Mouse (Mus musculus): ENCODE measurements at regions not wholly inside any gene's neighbourhood (a gene's known extent, or its start where the extent isn't known, plus 50 kb on each side); places are given as distances from the start of the nearest gene placed in this dataset.

DNA sequence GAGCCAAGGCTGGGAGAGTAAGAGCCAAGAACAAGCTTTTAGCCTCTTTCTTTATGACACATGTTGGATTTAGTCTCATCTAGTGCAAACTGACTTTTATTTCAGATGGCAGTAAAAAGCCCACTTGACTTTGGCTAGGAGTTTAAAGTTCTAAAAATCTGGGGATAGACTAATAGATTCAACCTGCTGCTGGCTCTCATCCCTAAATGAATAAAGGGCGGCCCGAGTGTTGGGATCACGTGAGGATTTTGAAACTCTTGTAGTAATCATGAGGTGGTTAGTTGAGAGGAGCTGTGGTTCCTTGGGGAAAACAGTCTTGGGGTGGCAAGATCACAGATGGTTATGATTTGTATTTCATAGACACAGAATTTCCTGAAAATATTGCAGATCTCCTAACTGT is 975.9 kb downstream of the Robo2 start:
- DNase-seq (ENCODE audit: low spot score) = no peak

DNA sequence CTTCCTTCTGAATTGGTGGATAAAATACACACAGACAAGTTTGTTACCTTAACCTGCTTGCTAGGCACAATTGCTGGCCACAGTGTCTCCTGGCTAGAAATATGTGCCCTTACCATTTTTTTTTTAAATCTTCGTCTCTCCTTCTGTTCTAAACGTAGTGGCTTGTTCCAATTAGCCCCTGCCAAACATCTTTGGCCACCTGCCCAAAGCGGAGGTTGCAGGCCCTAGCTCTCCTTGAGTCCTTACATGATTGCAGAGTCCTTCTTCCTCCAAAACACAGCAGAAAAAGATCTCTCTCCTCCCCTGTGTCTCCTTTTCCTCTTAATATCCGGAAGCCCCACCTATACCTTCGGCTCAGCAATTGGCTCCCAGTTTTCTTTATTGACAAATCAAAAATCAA is 986.8 kb downstream of the Robo2 start:
- DNase-seq (ENCODE audit: low spot score) = no peak

GRCm38 (mm10) chr16:73424311-73424710 is 987.3 kb downstream of the Robo2 start:
- DNase-seq (ENCODE audit: low spot score) = no peak

- DNase-seq (ENCODE audit: low spot score) = no peak
These were observed 1007.1 kb downstream of the Robo2 start for GRCm38 (mm10) chr16:73404509-73404908.

DNA sequence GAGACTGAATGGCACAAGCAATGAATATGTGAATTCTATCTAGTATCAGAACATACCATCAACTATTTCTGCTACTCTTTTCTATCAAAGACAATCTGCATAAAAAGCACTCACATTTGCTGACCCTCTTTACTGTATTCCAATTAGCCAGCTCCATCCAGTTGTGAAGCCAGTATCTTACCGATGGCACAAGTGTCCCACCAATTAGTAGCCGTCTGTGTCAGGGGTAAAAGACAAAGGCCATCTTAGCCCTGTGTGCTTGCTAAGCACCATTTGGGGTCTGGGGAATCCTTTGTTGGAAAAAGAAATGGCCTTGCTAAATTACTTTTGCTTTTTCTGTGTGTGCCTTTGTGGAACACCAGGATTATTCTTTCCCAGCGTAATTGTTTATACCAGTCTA is 1007.5 kb downstream of the Robo2 start:
- DNase-seq (ENCODE audit: low spot score) = no peak

DNA sequence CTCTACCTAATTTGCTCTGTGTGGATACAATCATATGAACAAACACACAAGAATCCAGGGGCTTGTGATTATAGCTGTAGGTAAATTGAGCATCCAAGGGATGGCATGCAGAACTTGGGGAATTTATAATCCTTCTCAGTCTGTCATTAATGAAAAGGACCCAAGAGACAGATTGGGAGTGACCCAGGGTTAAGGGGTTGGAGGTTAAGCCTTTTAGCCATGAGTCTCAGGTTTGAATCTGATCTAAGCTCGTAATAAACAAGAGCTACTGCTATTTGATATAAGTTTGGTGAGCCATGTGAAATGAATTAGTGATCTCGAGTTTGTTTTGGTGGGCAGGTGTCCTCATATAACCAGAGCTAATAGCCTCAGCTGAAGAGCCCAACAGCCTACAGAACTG is 1032.6 kb downstream of the Robo2 start:
- DNase-seq (ENCODE audit: low spot score) = no peak

DNA sequence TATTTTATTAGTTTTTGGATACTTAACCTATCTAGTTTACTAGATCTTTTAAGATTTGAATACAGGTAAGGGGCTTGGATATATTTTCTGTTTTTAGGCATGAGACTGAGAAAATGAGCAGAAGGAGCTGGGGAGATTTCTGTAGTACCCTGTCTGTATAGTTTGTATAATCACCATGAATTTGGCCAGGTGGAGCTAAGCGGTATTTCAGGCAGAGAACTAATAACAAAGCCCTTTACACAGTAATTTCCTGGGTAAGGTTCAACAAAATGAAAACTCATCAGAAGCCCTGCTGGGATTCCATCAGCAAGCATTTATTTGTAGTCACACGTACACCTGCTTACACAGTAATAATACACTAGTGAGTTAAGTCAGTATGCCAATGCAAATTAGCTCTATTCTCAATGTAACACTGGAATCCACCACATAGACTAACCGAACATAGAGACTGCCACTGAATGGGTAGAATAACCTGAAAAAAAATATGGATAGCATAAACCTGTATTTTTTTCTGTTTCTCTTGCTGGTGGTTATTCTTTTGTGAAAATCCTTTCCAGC is 1036.9 kb downstream of the Robo2 start:
- no peak for DNase-seq (ENCODE audit: low spot score)

DNA sequence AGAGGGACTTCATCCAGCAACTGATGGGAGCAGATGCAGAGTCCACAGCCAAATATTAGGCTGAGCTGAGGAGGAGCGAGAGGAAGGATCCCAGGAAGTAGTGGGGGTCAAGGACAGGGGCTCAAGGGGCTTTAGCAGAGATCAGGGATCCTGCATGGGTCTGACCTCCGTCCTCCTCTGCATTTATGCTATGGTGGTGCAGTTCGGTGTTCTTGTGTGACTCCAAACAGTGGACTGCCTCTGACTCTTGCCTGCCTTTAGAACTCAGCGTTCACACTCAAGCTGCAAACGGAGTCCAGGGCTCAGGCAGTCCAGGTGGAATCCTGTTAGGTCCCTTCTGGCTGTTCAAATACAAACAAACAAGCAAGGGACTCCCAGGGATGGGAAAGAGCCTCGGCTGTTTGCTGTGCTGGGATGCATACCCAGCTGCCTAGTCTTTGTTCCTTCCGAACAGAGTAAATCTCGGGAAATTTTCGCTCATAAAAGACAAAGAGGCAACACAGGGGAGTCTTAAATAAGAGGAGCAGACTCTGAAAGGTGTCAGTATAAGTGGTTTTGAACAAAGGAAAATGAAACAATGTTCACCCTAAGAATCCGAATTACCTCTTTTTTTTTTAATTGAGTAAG is 1042.9 kb downstream of the Robo2 start:
- DNase-seq (ENCODE audit: low spot score) = no peak

GRCm38 (mm10) chr16:73367926-73368325 is 1043.7 kb downstream of the Robo2 start:
- DNase-seq (ENCODE audit: low spot score) = no peak

GRCm38 (mm10) chr16:73367226-73367840 is 1044.3 kb downstream of the Robo2 start:
- no peak for DNase-seq (ENCODE audit: low spot score)

DNA sequence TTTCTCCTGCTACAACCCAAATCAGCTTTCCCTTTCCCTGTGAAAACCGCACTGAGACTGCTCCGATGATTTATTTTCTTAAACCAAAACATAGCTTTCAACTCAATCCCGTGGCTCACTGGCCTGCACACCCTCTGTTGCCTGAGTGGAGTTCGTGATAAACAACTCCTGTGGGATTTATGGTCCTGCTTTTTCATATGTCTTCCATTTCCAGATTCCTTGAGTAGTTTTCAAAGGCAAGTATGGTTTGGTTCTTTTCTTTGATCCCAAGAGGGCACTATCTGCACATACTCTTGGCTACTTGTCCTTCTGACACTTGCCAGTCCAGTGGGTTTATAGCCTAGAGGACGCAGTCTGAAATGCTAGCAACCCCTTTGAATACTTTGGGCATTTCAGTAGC is 1042.6 kb downstream of the Robo1 start:
- no peak for DNase-seq (ENCODE audit: low spot score)

DNA sequence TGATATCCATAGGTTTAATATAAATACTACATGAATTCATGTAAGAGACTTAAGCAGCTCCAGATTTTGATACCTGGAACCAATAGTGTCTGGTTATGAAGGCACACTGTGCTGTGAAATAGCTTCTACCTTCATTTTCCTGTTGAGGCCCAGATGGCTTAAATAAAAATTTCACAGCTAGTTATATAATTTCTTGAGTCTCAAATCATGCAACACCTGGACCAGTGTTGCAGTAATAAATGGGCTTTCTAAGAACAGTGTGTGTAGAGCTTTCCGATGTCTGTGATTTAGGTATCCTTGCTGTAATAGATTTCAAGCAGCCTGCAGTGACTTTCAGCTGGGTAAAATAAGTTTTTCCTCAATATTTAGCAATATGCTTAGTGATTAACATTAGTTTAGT is 1035.8 kb downstream of the Robo1 start:
- DNase-seq (ENCODE audit: low spot score) = no peak

GRCm38 (mm10) chr16:73343531-73343930 is 1035.4 kb downstream of the Robo1 start:
- no peak for DNase-seq (ENCODE audit: low spot score)

GRCm38 (mm10) chr16:73317644-73318043 is 1009.5 kb downstream of the Robo1 start:
- DNase-seq (ENCODE audit: low spot score) = no peak

- no peak for DNase-seq (ENCODE audit: low spot score)
These were observed 1002.0 kb downstream of the Robo1 start for GRCm38 (mm10) chr16:73310096-73310495.

DNA sequence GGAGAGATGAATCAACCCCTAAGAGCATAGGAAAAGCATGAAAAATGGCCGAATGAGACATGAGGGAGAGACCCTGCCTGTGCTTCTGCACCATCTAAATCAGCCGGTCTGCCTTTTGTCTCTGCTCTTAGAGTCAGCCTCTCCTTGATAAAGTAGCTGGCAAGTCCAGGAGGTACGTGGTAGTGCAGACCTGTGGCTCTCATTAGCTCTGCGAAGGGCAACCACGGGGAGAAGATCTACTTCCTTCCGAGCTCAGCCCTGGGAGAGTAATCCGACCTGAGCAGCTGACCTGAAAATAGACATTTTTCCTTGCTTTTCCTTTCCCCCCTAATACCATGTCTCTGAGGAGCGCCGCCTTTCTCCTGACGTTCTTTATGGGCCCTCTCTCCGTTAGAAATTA is 971.8 kb downstream of the Robo1 start:
- DNase-seq (ENCODE audit: low spot score) = no peak

DNA sequence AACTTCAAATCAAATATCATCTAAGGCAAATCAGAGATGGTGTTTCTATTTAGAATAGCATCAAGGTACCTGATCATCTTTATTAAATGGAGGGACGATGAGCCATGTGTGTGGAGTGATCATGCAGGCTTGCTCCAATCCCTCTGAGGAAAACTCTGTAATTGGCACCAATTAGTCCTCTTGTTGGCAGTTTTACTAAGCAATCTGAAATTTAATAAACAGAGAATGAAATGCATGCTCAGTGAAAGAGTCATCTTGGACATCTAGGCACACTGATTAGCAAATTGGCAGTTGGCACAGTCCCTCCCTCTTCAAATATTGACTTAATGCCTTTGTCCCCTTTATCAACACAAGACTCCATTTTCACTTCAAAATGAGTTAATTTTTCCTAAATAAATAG is 951.6 kb downstream of the Robo1 start:
- no peak for DNase-seq (ENCODE audit: low spot score)

DNA sequence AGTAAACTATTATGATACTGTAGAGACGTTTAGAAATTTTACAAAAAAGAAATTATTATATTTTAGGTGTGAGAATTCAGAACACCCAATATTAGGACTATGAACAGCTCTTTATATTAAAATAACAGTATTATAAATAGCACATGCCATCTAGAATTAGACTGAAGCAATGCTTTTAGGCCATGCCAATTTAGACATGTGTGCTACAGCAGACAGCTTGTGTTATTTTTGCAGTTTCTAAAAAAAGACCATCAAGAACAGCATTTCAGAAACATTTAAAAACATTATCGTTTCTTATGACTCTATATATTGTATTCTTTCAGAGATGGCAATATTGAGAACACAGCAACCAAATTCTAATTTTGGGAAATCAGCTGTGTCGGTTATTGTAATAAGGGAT is 951.2 kb downstream of the Robo1 start:
- no peak for DNase-seq (ENCODE audit: low spot score)

DNA sequence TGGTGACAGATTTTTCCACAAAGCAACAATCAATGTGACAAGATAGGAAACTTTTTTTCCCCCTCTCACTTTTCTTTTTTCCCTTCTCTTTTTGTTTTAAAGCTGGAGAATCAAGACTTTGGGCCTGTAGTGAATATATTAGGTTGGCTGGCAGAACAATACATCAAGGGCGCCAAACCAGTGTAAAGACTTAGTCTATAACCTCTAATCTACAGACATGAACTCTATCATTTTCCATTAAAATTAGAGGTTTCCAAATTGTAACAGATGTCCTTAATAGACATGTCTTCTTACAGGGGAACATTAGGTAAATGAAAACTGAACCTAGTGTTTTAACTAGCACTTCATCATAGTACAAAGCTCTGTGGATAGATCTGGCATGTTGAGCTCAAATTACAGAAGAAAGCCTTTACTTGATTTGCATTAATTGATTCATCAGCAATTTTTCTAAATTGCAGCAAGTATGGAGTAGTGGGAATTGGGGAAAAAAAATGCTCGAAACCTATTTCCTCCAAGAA is 937.0 kb downstream of the Robo1 start:
- no peak for DNase-seq (ENCODE audit: low spot score)

DNA sequence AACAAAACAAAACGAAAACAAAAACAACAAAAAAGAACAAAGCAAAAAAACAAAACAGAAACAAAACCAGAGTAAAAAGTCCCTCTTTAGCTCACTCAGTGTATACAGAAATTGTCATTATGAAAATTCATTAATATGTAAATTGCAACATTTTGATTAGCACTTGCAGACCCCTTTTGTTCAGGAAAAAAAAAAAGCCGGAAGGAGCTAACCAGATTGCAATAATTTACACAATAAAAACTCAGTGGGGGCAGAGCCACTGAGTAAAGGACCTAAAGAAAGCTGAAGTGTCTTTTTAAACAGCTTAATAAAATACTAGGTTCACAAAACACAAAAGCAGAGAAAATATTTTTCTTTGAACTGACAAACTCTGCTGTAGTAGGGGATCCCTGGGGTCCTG is 922.5 kb downstream of the Robo1 start:
- no peak for DNase-seq (ENCODE audit: low spot score)

DNA sequence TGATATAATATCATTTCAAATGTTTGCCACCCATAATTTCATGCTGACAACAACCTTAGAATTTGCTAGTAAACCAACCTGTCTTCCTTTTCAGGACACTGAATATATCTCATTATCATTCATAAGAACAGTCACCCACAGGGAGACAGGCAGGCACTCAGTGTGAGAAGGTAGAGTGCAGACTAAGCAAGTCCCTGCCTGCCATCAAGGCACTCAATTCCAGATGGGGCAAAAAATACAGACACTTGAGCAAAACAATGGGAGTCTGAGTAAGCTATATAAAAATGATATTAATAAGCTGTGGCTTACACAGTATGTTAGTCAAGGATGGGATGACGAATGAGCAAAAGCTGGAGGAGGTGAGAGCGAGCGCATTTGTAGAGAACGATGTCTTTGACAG is 909.4 kb downstream of the Robo1 start:
- DNase-seq (ENCODE audit: low spot score) = no peak

GRCm38 (mm10) chr16:73203542-73203941 is 895.4 kb downstream of the Robo1 start:
- DNase-seq (ENCODE audit: low spot score) = no peak

GRCm38 (mm10) chr16:73200991-73201390 is 892.9 kb downstream of the Robo1 start:
- DNase-seq (ENCODE audit: low spot score) = no peak

DNA sequence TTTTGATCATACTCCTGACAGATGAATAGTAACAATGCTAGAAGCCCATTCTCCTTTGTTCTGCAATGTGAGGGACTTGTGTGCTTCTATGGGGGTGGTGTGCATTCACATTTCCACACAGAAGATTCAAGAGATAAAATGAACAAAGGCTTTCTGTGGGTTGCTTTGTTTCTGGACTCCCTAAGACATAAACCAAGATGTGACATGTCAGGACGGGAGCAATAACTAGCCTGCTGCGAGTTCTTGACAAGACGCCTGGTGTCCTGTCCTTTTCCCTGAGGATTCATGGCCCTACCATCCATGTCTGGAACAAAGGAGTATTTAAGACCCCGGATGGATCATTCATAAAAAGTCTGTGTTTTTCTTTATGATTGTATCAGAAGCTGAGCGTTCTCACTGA is 874.7 kb downstream of the Robo1 start:
- DNase-seq (ENCODE audit: low spot score) = no peak
